Mouse (Mus musculus) embryonic facial prominence, embryonic 12.5 days (tissue): ENCODE measurements around the gene Best3. TPM values are rescaled to one million over a fixed set of nuclear protein-coding genes. Genes with fewer than 3 reads are reported as not detected.

ENCODE experiments used
- ATAC-seq: fragments of 200-750 bp; cut with Nextera tagmentation; 2 replicates; pipeline ENCODE4 v1.8.0; 2017; ENCODE audit not compliant: insufficient number of reproducible peaks, insufficient read depth, low FRiP score, low TSS enrichment
- H3K27ac ChIP-seq: fragments of 300-500 bp; sonication (generic); 2 replicates; pipeline ENCODE4 v1.5.1; 2016; ENCODE audit warnings: mild to moderate bottlenecking
- H3K27me3 ChIP-seq: fragments of 300-500 bp; sonication (generic); 2 replicates; pipeline ENCODE4 v1.6.1; 2016; ENCODE audit warnings: mild to moderate bottlenecking, moderate library complexity
- H3K36me3 ChIP-seq: fragments of 300-500 bp; sonication (generic); 2 replicates; pipeline ENCODE4 v1.6.1; 2016; ENCODE audit warnings: mild to moderate bottlenecking
- H3K4me1 ChIP-seq: fragments of 300-500 bp; sonication (generic); 2 replicates; pipeline ENCODE4 v1.6.1; 2016
- H3K4me2 ChIP-seq: fragments of 300-500 bp; sonication (generic); replicated peaks from 2 replicates; pipeline ENCODE4 v1.6.1; 2016; ENCODE audit warnings: mild to moderate bottlenecking, moderate library complexity
- H3K4me3 ChIP-seq: fragments of 300-500 bp; sonication (generic); 2 replicates; pipeline ENCODE4 v1.5.1; 2016; ENCODE audit warnings: mild to moderate bottlenecking
- H3K9ac ChIP-seq: fragments of 300-500 bp; sonication (generic); 2 replicates; pipeline ENCODE4 v1.6.1; 2016; ENCODE audit warnings: mild to moderate bottlenecking, moderate library complexity
- H3K9me3 ChIP-seq: fragments of 300-500 bp; sonication (generic); 2 replicates; pipeline ENCODE4 v1.6.1; 2016; ENCODE audit warnings: mild to moderate bottlenecking, moderate library complexity
- WGBS: fragments of 180-500 bp; shearing (Covaris S2); methylation state at CpG from one replicate; pipeline ENCODE4 v1.1.7; 2016; 5-methylcytosine and 5-hydroxymethylcytosine counted together
- polyA plus RNA-seq: library from polyadenylated mRNA; unstranded; fragments of >200 nt; fragmentation: Nextera tagmentation; extraction: Ambion mirVana; gene quantifications from 2 replicates; pipeline ENCODE4 v1.2.1, GENCODE M21; 2016

The Best3 gene
- polyA plus RNA-seq, 1 experiment from 2014 or later: 0.56 TPM

DNA sequence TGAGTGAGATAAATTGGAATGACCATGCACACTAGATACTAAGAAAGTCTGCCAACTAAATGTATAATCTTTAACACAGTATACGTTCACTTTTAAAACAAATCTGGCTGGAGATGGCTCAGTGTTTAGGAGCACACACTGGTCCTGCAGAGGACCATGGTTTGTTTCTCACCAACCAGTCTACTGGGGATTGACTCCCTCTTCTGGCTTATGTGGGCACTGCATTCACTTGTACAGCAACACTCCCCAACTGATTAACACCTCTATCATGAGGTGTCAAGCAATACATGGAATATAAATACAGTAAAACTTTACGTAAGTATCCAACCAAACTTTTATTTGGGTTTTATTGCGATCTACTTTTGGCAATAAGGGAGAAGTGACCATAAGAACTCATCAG is 83.0 kb downstream of the Best3 start:
- no peaks in the 10 kb centered on the region for H3K27me3 ChIP-seq
- H3K36me3 ChIP-seq: peaks cover 28% of the 10 kb centered on the region
- no peaks in the 10 kb centered on the region for H3K9me3 ChIP-seq
- no peaks in the 10 kb centered on the region for H3K4me1 ChIP-seq
- 96% methylated on average over 3 of the region's 3 CpGs for WGBS
- ATAC-seq: no peak
- H3K4me3 ChIP-seq: no peak overlapping the region
- no peak overlapping the region for H3K4me2 ChIP-seq
- H3K27ac ChIP-seq: no peak overlapping the region
- H3K9ac ChIP-seq: no peak overlapping the region

DNA sequence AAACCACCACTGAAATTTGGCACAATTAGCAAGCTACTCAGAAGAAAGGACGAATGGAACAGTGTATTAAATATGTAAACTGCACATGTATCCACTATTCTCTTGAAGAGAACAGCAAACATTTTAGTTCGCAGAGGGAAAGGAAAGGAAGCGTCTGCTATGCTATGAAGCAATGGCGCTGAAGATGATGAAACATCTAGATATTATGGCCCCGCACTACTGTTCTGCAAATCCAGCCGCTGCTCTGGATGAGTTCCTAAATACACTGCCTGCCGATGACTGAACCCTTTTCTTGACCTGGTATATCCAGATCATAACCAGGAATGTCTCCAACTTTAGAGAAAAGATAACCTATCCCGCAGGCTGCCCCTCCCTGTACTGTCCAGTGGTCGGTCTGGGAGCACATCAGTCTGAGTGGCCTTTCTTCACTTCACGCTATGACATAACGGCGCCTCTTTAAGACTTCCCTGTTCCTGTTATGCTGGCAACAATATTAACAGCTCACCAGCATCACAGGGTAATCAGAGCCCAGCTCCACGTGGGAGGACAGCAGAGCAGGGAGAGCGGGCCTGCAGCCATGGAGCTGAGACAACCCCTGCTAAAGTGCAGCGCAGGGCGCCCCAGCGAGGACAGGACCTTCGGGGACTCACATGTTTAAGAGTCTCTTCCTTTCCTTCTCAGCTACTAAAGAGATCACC is 86.2 kb downstream of the Best3 start:
- Histone ChIP-seq H3K4me3 (no peak overlapping the region), H3K9ac (no peak overlapping the region), H3K9me3 (no peaks in the 10 kb centered on the region), H3K4me1 (no peaks in the 10 kb centered on the region), H3K27me3 (no peaks in the 10 kb centered on the region), H3K27ac (no peak overlapping the region), H3K4me2 (no peak overlapping the region), H3K36me3 (peaks cover 50% of the 10 kb centered on the region)
- ATAC-seq: no peak
- WGBS: 93% methylated on average over 18 of the region's 18 CpGs

DNA sequence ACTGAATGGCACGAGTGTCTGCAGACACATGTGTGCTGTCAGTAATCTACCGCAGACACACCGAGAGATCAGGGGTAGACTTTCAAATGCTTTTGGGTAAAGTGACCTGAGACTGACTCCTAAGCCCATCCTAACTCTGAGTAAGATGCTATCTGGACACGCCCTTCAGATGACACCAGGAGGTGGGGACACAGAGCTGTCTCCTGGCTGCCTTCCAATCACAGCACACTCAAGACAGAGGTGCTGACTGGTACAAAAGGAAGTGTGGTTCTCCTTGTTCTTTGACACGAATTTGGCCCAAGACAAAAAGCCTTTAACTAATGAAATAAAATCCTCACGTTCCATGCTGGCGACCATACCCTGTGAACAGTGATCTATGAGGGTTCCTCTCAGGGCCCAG is 87.1 kb downstream of the Best3 start:
- H3K4me1 ChIP-seq: no peaks in the 10 kb centered on the region
- WGBS: 89% methylated on average over 7 of the region's 7 CpGs
- no peak overlapping the region for H3K27ac ChIP-seq
- peaks cover 58% of the 10 kb centered on the region for H3K36me3 ChIP-seq
- no peak overlapping the region for H3K4me2 ChIP-seq
- no peak overlapping the region for H3K9ac ChIP-seq
- no peaks in the 10 kb centered on the region for H3K27me3 ChIP-seq
- H3K9me3 ChIP-seq: no peaks in the 10 kb centered on the region
- no peak for ATAC-seq
- no peak overlapping the region for H3K4me3 ChIP-seq

Other genes with a start within 250 kb of the Best3 start
- gene Myrfl, start 89.4 kb upstream of the Best3 start, polyA plus RNA-seq: 0.18 TPM in 2 replicates
- 36.8 TPM in 2 replicates for gene Rab3ip, start 35.5 kb upstream of the Best3 start, polyA plus RNA-seq
- gene Gm10271, start 13.7 kb upstream of the Best3 start, polyA plus RNA-seq: not detected in 2 replicates
- not detected in 2 replicates for gene Lrrc10, start 59.0 kb downstream of the Best3 start, polyA plus RNA-seq
- 251 and 257 TPM in 2 replicates for gene Cct2, start 77.5 kb downstream of the Best3 start, polyA plus RNA-seq
- 22.8 and 24.4 TPM in 2 replicates for gene Frs2, start 162.2 kb downstream of the Best3 start, polyA plus RNA-seq
- gene Yeats4, start 238.2 kb downstream of the Best3 start, polyA plus RNA-seq: 95.8 and 96.7 TPM in 2 replicates